Mouse (Mus musculus) ES-E14 (cell line): ENCODE data around the gene Vmn1r53. TPM values are rescaled to one million over a fixed set of nuclear protein-coding genes. Genes with fewer than 3 reads are reported as not detected.
"Not testable (repeated sequence)": the region's sequence is repeated elsewhere in the genome, so short reads cannot be mapped to it uniquely, and the experiment has no call there.

Experiments used
- DNase-seq: peaks from one replicate; pipeline ENCODE4 v3.0.0-alpha.2; 2013; ENCODE audit warnings: low read depth, low spot score
- H3K27ac ChIP-seq: 2 replicates; pipeline ENCODE4 v1.5.1; 2012; ENCODE audit warnings: low read depth, mild to moderate bottlenecking, low read length, moderate library complexity, mixed read lengths; ENCODE audit not compliant: poor library complexity, insufficient read depth, severe bottlenecking
- H3K36me3 ChIP-seq: 2 replicates; pipeline ENCODE4 v1.6.1; 2012; ENCODE audit warnings: mild to moderate bottlenecking, low read length, moderate library complexity, mixed read lengths; ENCODE audit not compliant: control insufficient read depth, poor library complexity, insufficient read depth, severe bottlenecking
- H3K4me1 ChIP-seq, 2 experiments: fragments of 150-350 bp in 1 of 2; sonication (generic) in 1 of 2; 2 replicates each; pipeline ENCODE4 v1.6.1; 2012; ENCODE audit warnings: low read length in 2 of 2, mild to moderate bottlenecking in 1 of 2, mixed read lengths in 1 of 2; ENCODE audit not compliant: control insufficient read depth in 2 of 2, insufficient read depth in 2 of 2, poor library complexity in 1 of 2
- H3K4me3 ChIP-seq, 2 experiments: fragments of 150-350 bp in 1 of 2; sonication (generic) in 1 of 2; 2 replicates each; pipeline ENCODE4 v1.5.1; 2012; ENCODE audit warnings: low read length in 2 of 2, low read depth in 1 of 2, mild to moderate bottlenecking in 1 of 2, mixed read lengths in 1 of 2; ENCODE audit not compliant: insufficient read depth in 1 of 2, poor library complexity in 1 of 2, severe bottlenecking in 1 of 2
- H3K9ac ChIP-seq: 2 replicates; pipeline ENCODE4 v1.6.1; 2012; ENCODE audit warnings: low read depth, mild to moderate bottlenecking, low read length, mixed read lengths; ENCODE audit not compliant: poor library complexity, insufficient read depth, severe bottlenecking
- H3K9me3 ChIP-seq: fragments of 150-350 bp; sonication (generic); 2 replicates; pipeline ENCODE4 v1.6.1; 2012; ENCODE audit warnings: low read depth, mild to moderate bottlenecking, low read length; ENCODE audit not compliant: control insufficient read depth, insufficient read depth
- CHD2 ChIP-seq: IDR thresholded peaks from 2 replicates; pipeline ENCODE4 v1.6.1; 2014; ENCODE audit warnings: mild to moderate bottlenecking, low read depth, low read length, inconsistent platforms
- HCFC1 ChIP-seq: IDR thresholded peaks from 2 replicates; pipeline ENCODE4 v1.6.1; 2012; ENCODE audit warnings: low read length, inconsistent platforms, borderline replicate concordance; ENCODE audit not compliant: insufficient read depth
- MAFK ChIP-seq: IDR thresholded peaks from 2 replicates; pipeline ENCODE4 v1.6.1; 2014; ENCODE audit warnings: mild to moderate bottlenecking, low read depth, low read length, inconsistent platforms; ENCODE audit not compliant: insufficient read depth
- ZC3H11A ChIP-seq: IDR thresholded peaks from 2 replicates; pipeline ENCODE4 v1.6.1; 2012; ENCODE audit warnings: low read depth, mild to moderate bottlenecking, inconsistent platforms, low read length, borderline replicate concordance
- ZNF384 ChIP-seq: IDR thresholded peaks from 2 replicates; pipeline ENCODE4 v1.6.1; 2012; ENCODE audit warnings: low read depth, low read length, inconsistent platforms
- in situ Hi-C, 2 experiments: fragments of 600-800 bp; cut with MboI; formaldehyde crosslinking; loops; one replicate each; pipeline ENCODE4 v1.15.1; 2025; ENCODE audit warnings: low sequenced_read_pairs in 2 of 2, inconsistent platforms in 1 of 2; ENCODE audit not compliant: unreplicated experiment in 2 of 2
- total RNA-seq: library from RNA; depleted of rRNA; stranded (reverse); fragments of 300-350 nt; gene quantifications from 2 replicates; pipeline ENCODE4 v1.2.3, GENCODE M21; 2012; rRNA removed

Vmn1r53 gene
- total RNA-seq: 2.1 and 2.3 TPM in 2 replicates

DNA sequence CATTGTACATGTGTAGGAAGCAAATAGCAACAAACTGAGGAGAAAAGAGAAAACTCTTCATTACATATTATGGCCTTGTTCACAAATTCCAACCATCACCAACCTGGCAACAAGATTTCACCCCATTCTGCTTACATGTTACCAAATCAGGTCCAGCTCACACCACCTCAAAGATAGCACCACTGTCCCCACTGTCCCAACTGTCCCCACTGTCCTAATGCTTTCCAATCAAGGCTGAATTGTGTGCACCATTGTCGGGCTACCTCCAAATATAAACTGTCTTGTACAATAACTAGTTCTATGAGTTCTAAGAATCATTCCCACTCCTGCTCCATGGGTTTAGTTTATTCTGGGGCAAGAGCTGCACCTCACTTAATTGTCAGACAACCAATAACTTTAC, at the start of gene Vmn1r53:
Vmn1r53 (minus strand) TSS at position 101 of the 400 bp plus-strand sequence.
- Histone ChIP-seq H3K9me3 (0 out of 2 replicates have a peak, but pooled peaks cover 3% of the 10 kb centered on the region), H3K4me3 (no peak within 1 kb of the TSS), H3K27ac (no peak within 1 kb of the TSS), H3K4me1 (no peaks in the 10 kb centered on the region), H3K9ac (no peak within 1 kb of the TSS), H3K36me3 (no peaks in the 10 kb centered on the region)
- DNase-seq: no peak
- in situ Hi-C loops: no loop called here
- no peak for TF ChIP-seq ZNF384
- TF ChIP-seq CHD2: no peak
- no peak for TF ChIP-seq MAFK
- TF ChIP-seq ZC3H11A: no peak
- TF ChIP-seq HCFC1: no peak

DNA sequence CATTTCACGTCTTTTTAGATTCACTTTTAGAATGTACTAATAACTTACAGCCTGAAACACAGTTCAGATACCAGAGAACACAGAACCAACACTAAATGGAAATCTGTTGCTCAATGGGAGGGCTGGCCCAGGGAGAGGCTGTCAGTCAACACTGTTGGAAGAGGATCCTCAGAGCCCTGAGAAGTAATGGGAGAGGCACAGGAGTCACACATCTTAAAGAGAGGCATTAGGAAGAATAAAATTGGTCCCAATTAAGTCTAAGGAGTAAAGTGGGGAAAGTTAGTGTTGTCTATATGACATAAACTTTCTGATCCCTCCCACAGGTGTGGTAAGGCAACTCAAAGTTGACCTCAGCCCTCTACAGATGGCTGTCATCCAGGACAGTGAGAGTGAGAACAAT, 21.8 kb upstream of the Vmn1r53 start, which contains the start of gene Vmn1r54:
Vmn1r54 (plus strand) TSS at position 301 of the 400 bp plus-strand sequence.
- in situ Hi-C loops: no loop called here
- no peaks in the 10 kb centered on the region for H3K9me3 ChIP-seq
- H3K36me3 ChIP-seq: no peaks in the 10 kb centered on the region
- TF ChIP-seq MAFK (no peak), CHD2 (no peak), ZC3H11A (no peak), HCFC1 (no peak), ZNF384 (no peak)
- no peak for DNase-seq
- no peak within 1 kb of the TSS for H3K9ac ChIP-seq
- no peak within 1 kb of the TSS for H3K27ac ChIP-seq
- H3K4me3 ChIP-seq: no peak within 1 kb of the TSS
- H3K4me1 ChIP-seq: no peaks in the 10 kb centered on the region

DNA sequence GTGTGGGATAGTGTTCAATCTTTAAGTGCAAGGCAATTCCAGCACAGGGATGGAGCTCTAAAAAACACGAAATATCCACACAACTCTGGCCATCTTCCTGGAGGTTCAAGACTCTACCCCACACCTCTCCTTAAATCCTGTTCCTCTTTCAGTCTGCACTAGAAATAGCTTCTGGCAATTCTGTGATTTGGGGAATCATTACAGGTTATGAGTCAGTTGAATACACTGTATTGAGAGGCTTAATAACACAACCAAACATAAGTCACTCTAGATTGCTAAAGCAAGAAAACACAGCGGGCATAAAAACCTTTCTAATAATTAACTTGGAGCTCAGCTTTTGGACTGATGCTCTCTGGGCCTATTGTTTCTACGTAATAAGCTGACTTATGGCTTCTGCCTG, 19.8 kb upstream of the Vmn1r53 start:
- Histone ChIP-seq H3K4me3 (no peak overlapping the region), H3K27ac (no peak overlapping the region), H3K36me3 (no peaks in the 10 kb centered on the region), H3K4me1 (no peaks in the 10 kb centered on the region), H3K9me3 (no peaks in the 10 kb centered on the region), H3K9ac (no peak overlapping the region)
- TF ChIP-seq ZNF384: no peak
- no peak for TF ChIP-seq HCFC1
- no peak for TF ChIP-seq ZC3H11A
- TF ChIP-seq CHD2: no peak
- TF ChIP-seq MAFK: no peak
- no peak for DNase-seq
- in situ Hi-C loops: no loop called here

DNA sequence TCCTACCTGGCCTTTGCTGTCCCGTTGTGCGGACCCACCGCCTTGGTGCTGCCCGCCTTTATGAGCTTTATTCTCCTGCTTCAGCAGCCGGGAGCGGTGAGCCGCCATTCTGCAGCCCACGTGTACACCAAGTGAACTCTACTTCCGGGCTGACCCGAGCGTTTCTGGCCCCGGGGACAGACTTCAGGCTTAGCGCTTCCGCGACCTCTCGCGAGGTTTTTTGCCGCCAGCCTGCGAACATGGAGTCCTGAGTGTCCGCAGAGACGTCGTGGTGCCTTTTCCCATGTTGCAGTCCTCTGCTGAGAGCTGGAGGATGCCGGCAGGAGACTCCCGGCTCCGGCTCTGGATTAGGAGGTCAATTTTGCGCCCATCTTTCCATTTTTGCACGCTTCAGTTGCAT, 8.4 kb upstream of the Vmn1r53 start:
- Histone ChIP-seq H3K4me1 (peaks cover 0 to 1% of the 10 kb centered on the region in 2 experiments; a peak in 1 of 4 replicates), H3K4me3 (peak overlapping the region; percentile 34 to 35), H3K9ac (peak overlapping the region; percentile 19; the same call in 1 of the 2 replicates), H3K27ac (no peak overlapping the region), H3K36me3 (no peaks in the 10 kb centered on the region), H3K9me3 (0 out of 2 replicates have a peak, but pooled peaks cover 3% of the 10 kb centered on the region)
- in situ Hi-C loops: no loop called here
- TF ChIP-seq HCFC1 (no peak), CHD2 (peak; percentile 52; the same call in 1 of the 2 replicates)
- DNase-seq: peak; percentile 56

DNA sequence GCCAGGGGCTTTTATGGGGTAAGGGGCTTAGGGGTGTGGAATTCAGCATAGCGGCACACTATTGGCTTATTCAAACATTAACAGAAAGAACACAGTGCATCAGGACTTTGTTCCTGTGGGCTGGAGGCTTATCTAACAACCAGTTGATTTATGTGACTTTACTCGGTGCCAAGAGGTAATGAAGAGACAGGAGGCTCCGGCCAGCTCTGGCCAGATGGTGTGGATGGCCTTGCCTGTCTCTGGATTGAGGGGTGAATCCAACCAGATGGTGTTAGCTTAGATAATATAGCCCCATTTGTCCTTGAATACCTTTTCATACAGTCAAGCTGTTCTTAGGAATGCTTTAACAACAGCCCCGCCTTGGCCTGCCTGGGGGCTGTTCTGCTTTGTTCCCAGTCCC, 7.9 kb upstream of the Vmn1r53 start:
- H3K36me3 ChIP-seq, in situ Hi-C loops, H3K27ac ChIP-seq, H3K4me1 ChIP-seq, H3K9ac ChIP-seq, H3K9me3 ChIP-seq, DNase-seq: not testable (repeated sequence)
- H3K4me3 ChIP-seq: peak overlapping the region; percentile 34 to 35; a peak in 2 of 4 replicates

DNA sequence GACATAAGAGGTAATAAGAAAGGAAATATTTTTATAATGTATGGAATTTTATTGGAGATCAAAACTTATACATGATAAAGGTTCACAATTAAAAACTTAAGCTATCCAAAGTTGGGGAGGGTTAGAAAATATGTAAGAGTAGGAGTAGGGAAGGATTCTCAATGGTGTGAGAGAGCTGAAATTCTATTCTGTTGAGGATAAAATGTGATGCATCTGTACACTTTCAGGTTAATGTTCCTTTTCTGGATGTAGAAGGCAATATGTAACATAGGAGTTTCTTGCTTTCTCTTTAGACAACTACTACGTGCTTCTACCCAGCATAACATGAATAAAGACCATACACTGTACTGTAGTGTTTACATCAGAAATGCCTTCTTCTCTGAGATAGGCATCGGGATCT, 21.7 kb downstream of the Vmn1r53 start, which contains the start of gene V1ra8:
V1ra8 (plus strand) TSS at position 301 of the 400 bp plus-strand sequence.
- H3K4me3 ChIP-seq, H3K36me3 ChIP-seq, in situ Hi-C loops, H3K4me1 ChIP-seq, DNase-seq, H3K9me3 ChIP-seq, H3K27ac ChIP-seq, H3K9ac ChIP-seq: not testable (repeated sequence)
